Mouse (Mus musculus) bone marrow macrophage, adult 2 months (primary cell): ENCODE data around the gene Svs1.

Source experiments
- CTCF ChIP-seq: IDR thresholded peaks from 2 replicates; pipeline ENCODE4 v1.5.1; 2012; ENCODE audit warnings: low read depth, mild to moderate bottlenecking, low read length, moderate library complexity
- POLR2A ChIP-seq: IDR thresholded peaks from 2 replicates; pipeline ENCODE4 v1.6.1; 2012; ENCODE audit warnings: mild to moderate bottlenecking, low read depth, low read length, borderline replicate concordance

- no peak for TF ChIP-seq POLR2A
- no peak for TF ChIP-seq CTCF
These were observed 4.4 kb upstream of the Svs1 start for GRCm38 (mm10) chr6:48982305-48982704.
